Mouse (Mus musculus): ENCODE data around the gene Mgat3.

DNA sequence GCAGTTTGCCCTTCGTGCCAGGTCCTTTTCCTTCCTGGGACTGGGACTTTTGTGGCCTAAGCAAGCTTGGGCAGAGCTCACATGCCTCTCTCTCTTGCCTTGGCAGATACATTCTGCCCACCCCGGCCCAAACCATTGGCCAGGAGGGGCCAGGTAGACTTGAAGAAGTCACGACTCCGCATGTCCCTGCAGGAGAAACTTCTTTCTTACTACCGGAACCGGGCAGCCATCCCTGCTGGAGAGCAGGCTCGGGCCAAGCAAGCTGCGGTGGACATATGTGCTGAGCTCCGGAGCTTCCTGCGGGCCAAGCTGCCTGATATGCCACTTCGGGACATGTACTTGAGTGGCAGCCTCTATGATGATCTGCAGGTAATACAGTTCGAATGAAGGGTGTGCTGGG, 74.6 kb downstream of the Mgat3 start:
- TF ChIP-seq CTCF (IDR thresholded peaks at IDR 0.05; ENCODE audit: low read depth), result no peak
- TF ChIP-seq EP300 (IDR thresholded peaks at IDR 0.05; ENCODE audit: low read depth), result no peak
